Mouse (Mus musculus) bone marrow, adult 2 months (tissue): ENCODE measurements around the gene Pfdn2.

ENCODE experiments used
- CTCF ChIP-seq: fragments of 200-500 bp; IDR thresholded peaks from 2 replicates; pipeline ENCODE4 v1.5.1; 2011; ENCODE audit warnings: low read length, control low read depth; ENCODE audit not compliant: control insufficient read depth, insufficient read depth
- POLR2A ChIP-seq: fragments of 200-500 bp; IDR thresholded peaks from 2 replicates; pipeline ENCODE4 v1.6.1; 2011; ENCODE audit warnings: low read depth, mild to moderate bottlenecking, control low read depth, low read length, borderline replicate concordance; ENCODE audit not compliant: control insufficient read depth

DNA sequence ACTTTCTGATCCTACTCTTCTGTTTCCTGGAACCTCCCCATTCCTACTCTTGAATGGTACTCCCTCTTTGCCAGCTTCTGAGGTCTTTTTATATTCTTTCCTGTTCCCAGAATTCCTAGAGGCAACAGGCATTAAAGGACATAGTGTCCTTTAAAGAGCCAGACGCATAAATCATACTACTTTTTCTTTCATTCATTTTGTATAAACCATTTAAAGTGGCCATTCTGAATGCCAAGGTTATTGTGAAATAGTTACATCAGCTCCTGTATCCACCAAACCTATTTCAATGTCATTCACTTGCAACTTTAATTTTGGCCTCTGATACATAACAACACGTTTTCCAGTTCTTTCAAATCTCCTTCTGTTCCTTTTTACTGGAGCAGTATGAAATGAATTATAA lies 36.1 kb upstream of the Pfdn2 start:
- TF ChIP-seq CTCF (no peak), POLR2A (no peak)
